Mouse (Mus musculus): ENCODE measurements around the gene Dhx32.

The Dhx32 gene

DNA sequence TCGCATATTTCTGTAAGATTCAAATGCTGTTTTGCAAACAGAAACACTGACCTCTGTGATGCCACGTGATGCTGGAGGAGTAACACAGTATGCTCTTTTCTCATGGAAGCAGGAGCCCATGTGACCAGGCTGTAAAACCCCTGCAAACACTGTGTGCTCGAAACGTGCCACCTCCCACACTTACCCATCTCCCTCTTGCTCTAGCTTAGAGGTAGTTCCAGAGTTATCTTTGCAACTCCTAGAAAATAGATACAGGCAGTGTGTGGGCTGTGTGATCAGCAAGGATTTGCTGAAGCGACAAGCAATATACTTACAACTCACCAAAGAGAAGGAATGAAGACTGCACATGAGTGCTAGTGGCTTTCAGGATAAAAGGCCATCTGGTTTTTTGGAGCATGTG lies 14.0 kb downstream of the Dhx32 start:
- DNase-seq (ENCODE audit: low read depth): no peak

DNA sequence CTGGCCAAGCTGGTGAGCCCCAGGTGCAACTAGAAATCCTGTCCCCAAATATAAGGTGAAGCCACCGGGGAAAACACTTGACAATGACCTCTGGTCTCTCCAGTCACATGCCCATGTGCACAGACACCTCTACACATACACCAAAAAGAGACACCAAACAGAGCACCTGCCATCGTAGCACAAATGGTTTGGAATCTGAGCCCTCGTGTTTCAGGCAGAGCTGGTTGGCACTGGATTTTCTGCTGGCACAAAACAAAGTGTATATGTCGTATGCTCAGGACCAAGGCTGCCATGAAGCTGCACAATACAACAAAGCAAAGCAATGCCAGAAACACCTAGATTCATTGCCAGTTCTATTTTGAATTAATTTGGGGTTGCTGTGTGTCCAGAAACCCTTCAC lies 14.5 kb downstream of the Dhx32 start:
- no peak for DNase-seq (ENCODE audit: low read depth)

DNA sequence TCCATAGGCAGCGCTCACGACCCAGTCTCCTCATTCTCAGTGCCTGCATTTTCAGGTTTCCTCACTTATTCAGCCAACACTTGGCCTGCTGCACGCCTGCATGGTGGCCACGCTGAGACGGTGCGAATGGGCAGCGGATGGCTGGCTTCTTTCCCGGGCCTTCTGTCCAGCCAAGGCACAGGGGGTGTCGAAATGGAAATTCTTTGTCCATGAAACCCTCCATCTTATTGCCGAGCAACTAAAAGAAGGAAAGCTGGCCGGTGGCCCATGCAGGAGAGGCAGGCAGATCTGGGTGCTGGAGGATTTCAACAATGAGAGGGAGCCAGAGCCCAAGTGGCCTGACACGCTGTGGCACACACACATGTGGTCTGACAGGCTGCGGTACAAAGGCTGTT lies 16.7 kb downstream of the Dhx32 start:
- peak; percentile 85 for DNase-seq (ENCODE audit: low read depth)

DNA sequence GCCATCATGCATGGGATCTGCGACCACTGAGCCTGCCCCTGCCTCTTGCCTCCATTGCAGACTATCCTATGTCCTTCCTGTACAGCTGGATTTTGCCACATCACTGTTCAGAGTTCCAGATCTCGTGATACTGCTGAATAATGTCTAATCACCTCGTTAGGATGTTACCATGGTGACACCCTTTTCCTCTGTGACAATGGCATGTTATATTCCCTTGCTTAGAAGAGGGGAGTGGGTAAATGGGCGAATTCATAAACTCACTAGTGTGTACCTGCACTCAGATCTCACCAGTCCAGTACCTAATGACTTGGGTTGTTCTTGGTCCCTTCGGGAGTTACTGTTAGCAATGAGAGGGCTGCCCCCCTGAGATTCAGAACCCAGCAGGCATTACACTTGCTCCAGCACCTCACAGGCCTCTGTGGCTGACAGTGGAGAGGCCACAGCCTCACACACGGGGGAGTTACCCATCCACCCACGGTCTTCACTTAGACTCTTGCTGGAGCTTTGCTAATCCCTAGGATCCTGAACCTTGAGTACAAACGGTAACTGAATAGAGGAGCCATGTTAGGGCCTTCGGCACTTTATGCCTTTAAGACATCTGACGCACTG lies 17.2 kb downstream of the Dhx32 start:
- no peak for DNase-seq (ENCODE audit: low read depth)

DNA sequence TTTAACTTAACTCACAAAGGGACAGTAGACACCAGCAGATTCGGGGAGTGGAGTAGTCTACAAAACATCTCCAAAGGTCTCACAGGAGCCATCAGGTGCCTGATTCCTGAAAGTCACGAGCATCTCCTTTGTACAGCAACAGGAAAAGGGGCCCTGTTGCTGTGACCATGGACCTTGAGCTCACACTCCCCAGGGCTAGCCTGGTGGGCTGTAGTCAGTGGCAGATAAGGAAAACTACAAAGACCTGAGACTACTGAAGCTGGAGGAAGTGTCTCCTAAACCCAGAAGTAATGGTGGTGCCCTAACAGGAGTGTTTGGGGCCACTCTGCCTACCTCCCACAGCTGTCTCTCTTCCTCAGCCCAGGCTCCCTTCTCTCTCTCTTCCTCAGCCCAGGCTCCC lies 18.1 kb downstream of the Dhx32 start:
- DNase-seq (ENCODE audit: low read depth): no peak

DNA sequence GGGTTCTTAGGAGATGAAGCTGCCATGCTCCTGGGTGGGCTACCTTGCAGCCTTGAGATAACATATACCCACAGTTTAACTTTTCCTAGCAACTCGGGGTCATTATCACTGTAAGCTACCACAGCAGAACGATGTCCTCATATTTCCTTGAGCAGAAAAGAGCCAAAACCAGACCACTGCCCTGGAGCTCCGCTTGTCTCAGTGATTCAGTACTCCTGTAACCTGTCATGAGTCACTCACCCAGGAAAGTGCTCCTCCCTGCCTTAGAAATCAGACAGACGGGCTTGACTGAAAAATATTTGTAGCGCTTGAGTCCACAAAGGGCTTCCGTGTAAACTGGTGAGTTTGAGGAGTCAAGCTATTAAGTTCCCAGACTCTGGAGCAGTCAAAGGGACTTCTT lies 19.8 kb downstream of the Dhx32 start:
- DNase-seq (ENCODE audit: low read depth): no peak

DNA sequence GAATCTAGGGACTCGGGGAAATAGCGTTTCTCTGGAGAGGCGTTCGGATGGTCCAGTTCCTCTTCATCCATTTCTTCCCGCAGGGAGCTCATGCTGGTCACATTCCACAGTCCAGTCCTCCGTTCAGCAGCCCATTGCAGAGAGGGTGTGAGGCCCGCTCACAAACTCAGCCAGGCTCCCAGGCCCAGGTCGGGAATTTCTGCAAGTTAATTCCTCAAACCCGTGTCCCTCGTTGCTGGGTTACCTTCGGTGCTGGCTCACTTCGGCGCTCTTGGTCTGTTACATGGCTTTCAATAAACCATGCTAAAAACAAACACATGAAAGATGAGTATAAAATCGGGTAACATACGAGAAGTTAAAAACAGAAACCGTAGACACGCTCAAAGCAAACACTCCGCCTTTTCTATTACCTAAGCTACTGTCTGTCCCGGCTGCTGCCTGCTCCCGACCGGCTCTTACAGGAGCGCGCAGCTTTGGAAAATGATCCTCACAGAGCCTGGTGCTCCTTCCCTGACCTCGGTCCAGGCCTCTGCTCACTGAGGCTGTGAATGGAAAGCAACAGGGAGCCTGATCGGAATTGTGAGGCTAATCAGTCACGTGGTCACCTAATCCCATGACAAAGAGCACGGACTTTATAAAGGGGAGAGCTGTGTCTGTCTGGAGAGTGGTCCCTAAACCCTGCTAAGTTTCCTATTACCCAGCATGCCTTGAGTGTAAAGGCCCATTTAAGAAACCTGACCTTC lies 22.7 kb downstream of the Dhx32 start:
- DNase-seq (ENCODE audit: low read depth): no peak

DNA sequence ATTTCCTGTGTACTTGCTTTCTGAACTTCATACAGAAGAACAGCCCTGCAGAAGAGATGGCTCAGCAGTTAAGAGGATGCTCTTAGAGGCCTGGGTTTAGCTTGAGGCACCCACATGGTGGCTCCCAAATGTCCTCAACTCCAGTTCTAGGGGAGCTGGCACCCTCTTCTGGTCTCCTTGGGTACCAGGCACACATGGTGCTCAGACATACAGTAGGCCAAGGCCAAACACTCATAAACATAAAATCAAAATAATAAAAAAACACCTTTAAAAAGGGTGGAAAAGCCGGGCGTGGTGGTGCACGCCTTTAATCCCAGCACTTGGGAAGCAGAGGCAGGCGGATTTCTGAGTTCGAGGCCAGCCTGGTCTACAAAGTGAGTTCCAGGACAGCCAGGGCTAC lies 23.8 kb downstream of the Dhx32 start:
- DNase-seq (ENCODE audit: low read depth): no peak

DNA sequence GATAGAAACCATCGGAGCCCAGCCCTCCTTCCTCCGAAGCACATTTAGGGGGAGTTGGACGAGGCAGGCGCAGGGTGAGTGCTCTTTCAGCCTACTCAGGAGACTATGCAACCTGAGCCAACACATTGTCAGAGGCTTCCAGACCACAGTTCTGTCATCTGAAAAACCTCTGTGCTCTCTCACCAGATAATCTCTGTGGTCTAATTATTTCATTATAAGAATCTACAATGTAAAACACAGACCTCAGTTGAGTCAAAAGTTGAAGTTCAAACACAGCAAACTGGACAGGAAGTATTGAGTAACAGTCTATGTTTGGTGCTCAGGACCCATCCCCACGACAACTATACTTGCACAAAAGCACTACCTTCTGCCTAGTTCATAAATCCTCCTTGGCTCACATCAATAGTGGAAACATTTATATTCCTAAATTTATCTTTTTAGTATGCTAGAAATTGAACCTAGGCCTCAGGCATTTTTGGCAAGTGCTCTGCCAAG lies 24.5 kb downstream of the Dhx32 start:
- no peak for DNase-seq (ENCODE audit: low read depth)

DNA sequence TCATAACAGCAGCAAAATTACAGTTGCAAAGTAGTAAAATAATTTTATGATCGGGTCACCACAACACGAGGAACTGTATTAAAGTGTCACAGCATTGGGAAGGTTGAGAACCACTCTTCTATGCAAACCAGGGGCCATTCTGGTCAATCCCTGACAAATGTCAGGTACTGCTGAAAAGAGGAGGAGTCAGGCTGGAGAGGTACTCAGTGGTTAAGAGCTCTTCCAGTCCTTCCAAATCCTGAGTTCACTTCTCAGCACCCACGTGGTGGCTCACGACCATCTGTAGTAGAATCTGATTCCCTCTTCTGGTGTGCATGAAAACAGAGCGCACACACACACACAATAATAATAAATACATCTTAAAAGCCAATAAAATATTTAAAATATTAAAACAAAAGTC lies 31.4 kb downstream of the Dhx32 start:
- no peak for DNase-seq (ENCODE audit: low read depth)

DNA sequence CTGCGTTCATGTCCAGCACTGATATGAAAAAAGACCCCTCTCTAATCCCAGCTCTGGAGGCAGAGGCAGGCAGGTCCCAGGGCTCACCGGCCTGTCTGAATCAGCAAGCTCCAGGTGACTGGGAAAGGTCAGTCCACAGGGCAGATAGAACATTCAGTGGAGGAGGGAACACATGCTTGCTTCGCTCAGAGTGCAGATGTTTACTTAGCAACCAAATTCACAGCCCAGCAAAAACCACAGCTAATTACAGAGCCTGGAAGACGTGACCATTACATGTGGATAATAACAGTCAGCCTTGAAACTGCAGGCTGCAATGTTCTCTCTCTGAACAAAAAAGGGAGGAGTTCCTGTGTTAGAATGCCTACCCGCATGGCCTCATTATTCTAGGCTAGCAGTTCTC lies 31.9 kb downstream of the Dhx32 start:
- DNase-seq (ENCODE audit: low read depth): no peak

DNA sequence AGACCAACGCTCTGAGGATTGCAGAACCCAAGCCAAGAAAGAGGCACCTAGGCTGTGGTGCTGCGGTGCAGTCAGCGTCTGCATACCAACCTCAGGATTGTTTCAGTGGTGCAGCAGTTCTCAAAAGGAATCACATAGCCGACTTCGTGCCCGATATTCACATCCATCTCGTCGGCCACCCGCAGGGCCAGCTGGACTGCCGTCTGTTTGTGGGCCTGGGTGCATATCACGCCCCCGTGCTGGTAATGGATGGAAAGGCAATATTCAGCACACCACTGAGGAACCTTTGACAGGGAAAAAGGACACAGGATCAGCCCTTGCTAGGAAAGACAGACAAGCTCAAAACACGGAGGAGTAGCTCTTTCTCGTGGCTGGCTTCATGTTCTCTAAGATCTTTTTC lies 33.8 kb downstream of the Dhx32 start:
- DNase-seq (ENCODE audit: low read depth): no peak

DNA sequence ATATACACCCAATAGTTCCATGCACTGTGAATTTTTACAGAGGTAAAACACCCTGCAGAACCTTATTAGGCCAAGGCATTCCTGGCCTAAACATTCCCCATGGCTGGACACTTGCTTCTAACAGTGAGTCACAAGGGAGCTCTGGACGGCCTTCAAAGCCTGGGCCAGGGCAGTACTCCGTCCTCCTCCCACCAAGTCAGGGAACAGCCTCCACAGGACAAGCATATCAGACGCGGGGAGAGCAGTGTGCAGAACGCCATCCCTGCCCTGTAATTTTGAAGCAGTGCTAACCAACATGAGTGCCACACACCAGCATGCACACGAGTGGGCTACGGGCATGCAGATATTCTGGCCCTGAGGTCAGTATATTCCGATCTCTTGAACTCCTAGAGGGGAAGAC lies 35.2 kb downstream of the Dhx32 start:
- no peak for DNase-seq (ENCODE audit: low read depth)

DNA sequence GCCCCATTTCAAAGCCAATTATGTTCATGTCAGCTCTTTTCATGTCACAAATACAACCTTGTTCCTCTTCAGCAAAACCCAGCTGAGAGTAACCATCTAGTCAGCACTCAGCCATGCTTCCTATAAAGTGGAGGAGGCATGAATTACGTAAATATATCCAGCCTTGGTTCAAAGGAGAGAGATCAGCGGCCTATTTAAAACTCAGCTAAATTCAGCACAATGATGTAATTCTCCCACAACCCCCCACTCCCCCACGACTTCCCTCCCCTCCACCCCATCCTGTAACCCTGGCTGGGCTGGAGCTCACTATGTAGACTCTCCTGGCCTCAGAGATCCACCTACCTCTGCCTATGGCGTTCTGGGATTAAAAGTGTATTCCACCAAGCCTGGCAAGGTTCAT lies 37.8 kb downstream of the Dhx32 start:
- DNase-seq (ENCODE audit: low read depth): no peak

DNA sequence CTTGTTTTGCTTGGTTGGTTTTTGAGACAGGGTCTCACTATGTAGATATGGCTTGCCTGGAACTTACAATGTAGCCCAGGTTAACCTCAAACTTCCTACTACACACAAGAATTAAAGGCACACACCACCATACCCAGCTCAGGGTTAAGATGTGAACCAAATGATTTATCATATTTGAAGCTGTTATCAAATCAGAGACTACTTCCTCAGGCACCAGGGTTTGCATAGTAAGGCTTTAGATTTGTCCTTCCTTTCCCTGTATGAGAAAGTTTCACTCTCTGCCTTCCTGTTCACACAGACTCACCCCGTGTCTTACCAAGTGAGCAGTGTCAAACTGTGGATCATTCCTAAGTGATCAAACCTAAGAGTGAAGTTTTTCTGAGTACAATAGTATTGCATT lies 38.3 kb downstream of the Dhx32 start:
- DNase-seq (ENCODE audit: low read depth): no peak

DNA sequence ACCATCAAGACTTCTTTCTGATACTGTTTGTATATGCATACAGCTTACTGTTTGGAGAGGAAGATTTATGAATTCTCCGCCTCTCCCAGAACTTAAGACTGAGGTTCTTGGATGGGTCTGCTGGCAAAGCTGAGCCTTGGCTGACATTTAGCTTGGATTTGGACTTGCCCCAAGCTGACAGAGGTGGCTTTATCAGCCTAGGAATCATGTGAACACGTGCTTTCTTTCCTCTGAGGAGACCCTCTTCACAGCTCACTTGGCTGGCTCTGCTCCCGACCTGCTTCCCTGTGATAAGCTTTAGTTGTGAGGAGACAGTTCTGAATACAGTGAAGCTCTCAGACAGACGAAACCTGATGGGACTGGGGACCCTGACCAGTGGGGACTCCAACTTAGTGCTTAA lies 38.9 kb downstream of the Dhx32 start:
- no peak for DNase-seq (ENCODE audit: low read depth)

DNA sequence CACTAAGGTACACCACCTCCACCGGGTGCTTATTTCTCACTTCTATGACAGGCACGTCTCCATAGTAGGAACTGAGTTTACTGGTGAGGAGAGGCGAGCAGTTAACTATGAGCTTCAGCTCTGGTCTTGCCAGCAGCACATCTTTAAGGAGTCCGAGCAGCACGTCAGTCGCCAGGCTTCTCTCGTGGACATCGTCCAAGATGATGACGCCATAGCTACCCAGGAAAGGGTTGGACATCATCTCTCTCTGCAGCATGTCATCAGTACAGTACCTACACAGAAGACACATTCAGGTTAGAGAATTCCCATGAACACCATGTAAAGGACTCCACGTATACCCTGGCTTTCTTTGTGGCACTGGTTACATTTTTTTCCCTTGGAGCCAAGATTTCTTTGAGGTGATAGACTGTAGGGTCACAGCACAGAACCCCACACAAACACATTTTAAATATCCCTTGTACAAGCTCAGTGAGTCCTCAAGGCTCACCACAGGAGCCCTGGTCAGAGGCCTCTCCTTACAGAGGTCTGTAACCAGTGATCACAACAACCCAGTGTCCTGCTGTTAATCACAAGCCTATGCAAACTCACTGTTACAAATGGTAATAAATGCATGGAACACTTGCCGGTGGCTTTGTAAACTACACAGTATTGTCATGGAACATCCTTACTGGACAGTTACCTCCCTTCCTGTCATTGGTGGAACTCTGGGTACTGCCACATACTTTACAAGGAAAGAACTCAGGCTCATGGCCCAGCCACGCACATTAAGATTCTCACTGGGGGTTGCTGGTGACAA lies 39.8 kb downstream of the Dhx32 start:
- DNase-seq (ENCODE audit: low read depth): no peak

DNA sequence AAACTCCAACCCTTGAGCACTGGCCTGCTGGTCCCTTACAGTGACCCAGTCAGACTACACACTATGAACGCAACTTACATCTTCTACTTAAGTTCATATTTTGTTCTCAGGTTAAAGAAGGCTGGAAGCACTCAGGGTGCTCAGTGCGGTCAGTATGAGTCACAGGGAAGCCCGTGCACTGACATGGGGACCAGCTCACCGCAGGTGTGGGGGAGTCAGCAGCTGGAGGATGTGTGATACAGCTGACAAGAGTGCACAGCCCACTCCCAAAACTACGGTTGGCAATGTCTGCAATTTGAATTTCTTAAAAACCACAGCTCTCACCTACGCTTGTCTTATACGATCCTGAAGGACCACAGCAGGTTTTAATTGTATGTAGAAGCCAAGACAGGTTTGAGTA lies 42.0 kb downstream of the Dhx32 start:
- DNase-seq (ENCODE audit: low read depth): no peak

DNA sequence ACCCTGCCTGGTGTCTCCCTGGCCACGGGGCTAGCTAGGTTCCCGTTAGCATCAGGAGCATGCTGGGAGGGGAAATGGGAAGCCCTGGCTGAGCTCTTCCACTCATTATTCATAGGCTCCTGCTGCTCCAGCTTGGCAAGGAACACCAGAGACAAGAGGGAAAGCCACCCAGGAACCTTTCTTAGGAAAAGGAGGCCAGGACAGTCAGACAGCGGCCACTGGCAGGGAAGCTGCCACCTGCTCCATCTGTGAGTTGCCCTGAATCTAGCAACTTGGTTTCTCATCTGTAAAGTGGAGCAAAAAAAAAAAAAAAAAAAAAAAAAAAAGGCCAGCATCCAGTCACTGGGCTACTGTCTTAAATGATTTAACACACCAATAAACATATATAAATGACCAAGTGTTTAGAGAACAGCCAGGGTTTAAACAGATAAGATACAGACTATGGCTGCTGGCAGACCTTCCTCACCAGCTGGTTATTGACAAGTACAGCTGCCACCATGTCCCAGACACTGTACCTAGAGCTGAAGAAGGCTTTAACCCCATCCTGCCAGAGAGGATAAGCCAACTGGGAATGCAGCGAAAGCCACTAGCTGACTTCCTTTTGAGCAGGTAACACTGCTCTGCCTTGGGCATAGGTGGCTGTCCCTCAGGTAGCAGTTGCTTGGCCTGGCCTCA lies 50.4 kb downstream of the Dhx32 start:
- no peak for DNase-seq (ENCODE audit: low read depth)

DNA sequence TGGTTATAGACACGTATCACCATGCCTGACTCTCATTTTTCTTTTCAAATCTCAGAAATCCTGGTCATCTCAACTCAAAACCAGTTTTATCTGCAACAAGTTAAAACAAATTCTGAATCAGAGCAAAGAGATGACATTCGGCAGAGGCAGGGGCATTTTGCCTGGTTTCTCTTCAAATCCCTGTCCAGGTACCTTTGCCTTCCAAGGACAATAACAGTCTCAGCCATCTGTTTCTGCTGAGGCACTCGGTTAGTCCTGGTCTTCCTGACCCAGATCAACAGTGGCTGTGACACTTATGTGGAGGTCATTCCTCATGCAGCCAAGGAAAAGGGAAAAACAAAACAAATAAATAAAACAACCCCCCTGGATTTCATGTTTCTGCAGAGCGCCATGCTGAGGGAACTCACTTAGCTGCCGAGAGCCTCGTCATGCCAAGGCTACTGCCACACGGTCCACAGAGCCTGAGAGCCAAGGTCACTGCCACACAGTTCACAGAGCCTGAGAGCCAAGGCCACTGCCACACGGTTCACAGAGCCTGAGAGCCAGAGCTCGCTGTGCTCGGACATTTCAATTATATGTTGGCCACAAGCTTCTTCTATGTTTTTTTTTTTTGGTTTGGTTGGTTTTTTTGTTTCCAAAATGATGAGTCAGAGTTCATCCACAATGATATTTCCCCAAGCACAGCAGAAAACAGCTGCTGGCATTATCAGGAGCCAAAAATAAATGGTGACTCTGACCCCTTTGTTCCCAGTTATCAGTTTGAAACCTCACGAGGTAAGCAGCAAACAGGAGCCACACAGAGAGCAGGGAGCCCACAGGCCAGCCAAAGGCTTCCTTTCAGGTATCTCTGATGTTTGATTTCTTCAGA lies 52.0 kb downstream of the Dhx32 start:
- DNase-seq (ENCODE audit: low read depth): no peak

DNA sequence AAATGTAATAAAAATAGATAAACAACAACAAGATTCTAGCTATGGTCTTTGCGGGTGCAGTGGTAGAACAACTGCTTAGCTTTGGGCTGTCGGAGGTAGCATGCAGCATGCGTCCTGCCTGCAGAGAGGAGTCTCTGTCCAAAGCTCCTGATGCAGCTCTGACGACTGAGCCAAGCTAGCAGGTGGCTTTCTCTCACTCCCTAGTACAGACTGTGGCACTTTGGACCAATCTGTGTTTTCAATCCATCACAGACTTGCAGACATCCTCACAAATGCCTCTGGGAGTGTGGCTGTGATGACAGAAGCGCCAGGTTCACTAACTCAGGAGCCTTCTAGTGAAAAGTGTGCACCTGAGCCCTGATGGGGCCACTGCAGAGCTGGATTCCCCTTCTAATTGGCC lies 53.2 kb downstream of the Dhx32 start:
- no peak for DNase-seq (ENCODE audit: low read depth)

DNA sequence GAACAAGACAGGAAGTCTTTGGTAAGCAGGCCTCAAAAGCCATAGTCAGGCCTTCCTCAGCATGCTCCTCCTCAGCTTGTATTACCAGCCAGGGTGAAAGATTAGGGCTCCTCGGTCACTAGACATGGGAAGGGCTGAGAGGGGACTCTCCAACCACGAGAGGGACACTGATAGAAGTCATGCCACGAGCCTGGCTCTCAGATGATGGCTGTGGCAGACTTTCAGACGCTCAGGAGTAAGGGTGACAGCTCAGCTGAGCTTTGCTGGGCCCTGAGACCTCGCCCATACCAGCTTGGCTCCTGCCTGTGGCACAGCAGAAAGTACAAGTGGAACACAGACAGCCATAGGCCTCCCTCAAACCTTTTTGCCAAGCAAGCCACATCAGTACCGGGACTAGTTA lies 55.5 kb downstream of the Dhx32 start:
- no peak for DNase-seq (ENCODE audit: low read depth)
